Mouse (Mus musculus) C2C12 (cell line): Measurements from ENCODE around the gene Gm44805.

ENCODE experiments used
- CTCF ChIP-seq: IDR thresholded peaks from one replicate; pipeline ENCODE4 v1.5.1; 2011; ENCODE audit not compliant: control insufficient read depth, insufficient read depth, insufficient read length
- MAX ChIP-seq: IDR thresholded peaks from one replicate; pipeline ENCODE4 v1.6.1; 2011; ENCODE audit warnings: mild to moderate bottlenecking, control low read depth
- MYOD1 ChIP-seq: IDR thresholded peaks from one replicate; pipeline ENCODE4 v1.6.1; 2011; ENCODE audit warnings: low read depth; ENCODE audit not compliant: control insufficient read depth, insufficient read length
- MYOG ChIP-seq: IDR thresholded peaks from one replicate; pipeline ENCODE4 v1.6.1; 2011; ENCODE audit not compliant: control insufficient read depth, insufficient read length; ENCODE audit errors: extremely low read depth
- USF1 ChIP-seq: IDR thresholded peaks from one replicate; pipeline ENCODE4 v1.6.1; 2011; ENCODE audit warnings: low read depth, mild to moderate bottlenecking, control low read depth, moderate library complexity

- no peak for TF ChIP-seq MYOG
- no peak for TF ChIP-seq MAX
- no peak for TF ChIP-seq CTCF
- TF ChIP-seq MYOD1, result no peak
- TF ChIP-seq USF1, result no peak
These were observed 5.4 kb downstream of the Gm44805 start for GRCm38 (mm10) chr7:19675824-19676223.
